Mouse (Mus musculus): ENCODE results near the gene Plch2. TPM values are rescaled to one million over a fixed set of nuclear protein-coding genes. Genes with fewer than 3 reads are reported as not detected.

Gene Plch2
- polyA plus RNA-seq, 1 experiment = 0.11 TPM

- Histone ChIP-seq H3K27me3 (ENCODE audit: control insufficient read depth, insufficient read depth, insufficient read length) (peaks cover 90% of the 10 kb centered on the region), H3ac (ENCODE audit: control insufficient read depth, insufficient read length, low read depth) (no peak overlapping the region), H3K36me3 (ENCODE audit: control insufficient read depth, insufficient read depth) (no peaks in the 10 kb centered on the region), H3K4me3 (ENCODE audit: insufficient read depth, poor library complexity, severe bottlenecking) (no peak overlapping the region), H3K79me2 (ENCODE audit: control insufficient read depth, insufficient read depth) (no peaks in the 10 kb centered on the region), H3K79me3 (ENCODE audit: low read depth) (no peaks in the 10 kb centered on the region)
- TF ChIP-seq FOSL1 (IDR thresholded peaks at IDR 0.05; ENCODE audit: insufficient read depth, low read length, poor library complexity, severe bottlenecking) (no peak), MYOG (IDR thresholded peaks at IDR 0.05; ENCODE audit: control insufficient read depth, extremely low read depth, insufficient read length) (no peak), USF1 (IDR thresholded peaks at IDR 0.05; ENCODE audit: low read depth) (no peak), MYOD1 (IDR thresholded peaks at IDR 0.05; ENCODE audit: control insufficient read depth, insufficient read length, low read depth) (no peak), MAX (IDR thresholded peaks at IDR 0.05) (no peak)
These were observed 100.0 kb downstream of the Plch2 start for GRCm38 (mm10) chr4:154956604-154957003.

DNA sequence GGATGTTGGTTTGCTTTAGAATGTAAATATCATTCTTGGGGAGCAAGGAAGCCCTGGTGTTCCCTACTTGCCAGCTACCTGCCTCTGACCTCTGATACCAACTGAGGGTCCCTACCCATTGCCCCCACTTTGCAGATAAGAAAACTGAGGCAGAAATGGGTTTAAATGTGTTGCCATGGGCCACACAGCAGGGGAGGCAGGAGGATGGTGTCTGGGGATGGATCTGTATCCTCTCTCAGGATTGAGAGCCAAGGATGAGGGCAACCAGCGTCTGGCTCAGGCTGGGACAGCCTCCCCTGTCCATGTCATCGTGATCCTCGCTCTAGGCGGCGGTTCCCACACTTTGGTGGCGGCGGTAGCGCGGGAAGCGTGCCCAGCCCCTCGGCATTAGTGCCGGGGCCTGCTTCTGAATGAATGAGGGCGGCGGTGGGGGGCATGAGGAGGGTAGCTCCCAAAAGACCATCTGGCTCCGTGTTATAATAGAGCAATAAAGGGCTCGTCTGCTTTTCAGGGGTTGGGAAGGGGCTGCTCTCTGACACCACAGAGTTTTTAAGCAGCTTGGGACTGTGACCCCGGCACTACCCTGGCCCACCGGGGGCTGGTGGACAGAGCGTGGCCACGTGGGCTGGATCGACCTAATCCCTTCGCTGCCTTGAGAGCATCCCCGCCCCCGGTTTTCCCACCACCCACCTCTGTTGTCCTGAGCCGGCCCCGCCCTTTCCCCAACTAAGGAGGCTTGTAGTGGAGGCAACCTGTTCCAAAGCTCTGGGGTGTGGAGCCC lies 103.9 kb downstream of the Plch2 start:
- H3K4me3 ChIP-seq (ENCODE audit: insufficient read depth, poor library complexity, severe bottlenecking) = no peak overlapping the region
- no peaks in the 10 kb centered on the region for H3K79me3 ChIP-seq (ENCODE audit: low read depth)
- H3K27me3 ChIP-seq (ENCODE audit: control insufficient read depth, insufficient read depth, insufficient read length) = peaks cover 78% of the 10 kb centered on the region
- H3K79me2 ChIP-seq (ENCODE audit: control insufficient read depth, insufficient read depth) = no peaks in the 10 kb centered on the region
- H3ac ChIP-seq (ENCODE audit: control insufficient read depth, insufficient read length, low read depth) = no peak overlapping the region
- TF ChIP-seq CEBPB (IDR thresholded peaks at IDR 0.05; ENCODE audit: low read depth) = no peak
- no peak for TF ChIP-seq MYOD1 (IDR thresholded peaks at IDR 0.05; ENCODE audit: control insufficient read depth, insufficient read length, low read depth)
- no peak for TF ChIP-seq MAX (IDR thresholded peaks at IDR 0.05)
- TF ChIP-seq USF1 (IDR thresholded peaks at IDR 0.05; ENCODE audit: low read depth) = no peak
- no peak for TF ChIP-seq FOSL1 (IDR thresholded peaks at IDR 0.05; ENCODE audit: insufficient read depth, low read length, poor library complexity, severe bottlenecking)
- TF ChIP-seq CTCF (IDR thresholded peaks at IDR 0.05; ENCODE audit: control insufficient read depth, insufficient read depth, insufficient read length) = no peak
- no peak for TF ChIP-seq MYOG (IDR thresholded peaks at IDR 0.05; ENCODE audit: control insufficient read depth, extremely low read depth, insufficient read length)
- H3K36me3 ChIP-seq (ENCODE audit: control insufficient read depth, insufficient read depth) = no peaks in the 10 kb centered on the region

DNA sequence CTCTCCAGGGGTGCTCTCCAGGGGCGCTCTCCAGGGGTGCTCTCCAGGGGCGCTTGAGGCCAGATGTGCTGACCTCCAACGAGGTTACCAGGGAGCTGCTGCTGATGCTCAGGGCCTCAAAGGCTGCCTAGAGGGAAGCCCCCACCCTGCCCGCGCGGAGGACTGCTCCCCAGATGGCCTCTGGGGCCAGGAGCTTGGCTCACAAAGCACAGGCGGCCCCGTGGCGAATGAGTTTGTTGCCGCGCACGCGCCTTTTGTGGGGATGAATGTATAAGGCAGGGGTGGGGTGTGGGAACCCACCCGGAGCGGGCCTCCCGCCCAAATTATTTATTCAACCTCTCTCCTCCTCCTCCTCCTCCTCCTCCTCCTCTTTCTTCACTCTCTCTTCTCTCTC lies 107.0 kb downstream of the Plch2 start:
- peaks cover 54% of the 10 kb centered on the region for H3K27me3 ChIP-seq (ENCODE audit: control insufficient read depth, insufficient read depth, insufficient read length)
- no peak overlapping the region for H3K4me3 ChIP-seq (ENCODE audit: insufficient read depth, poor library complexity, severe bottlenecking)
- TF ChIP-seq CTCF (IDR thresholded peaks at IDR 0.05; ENCODE audit: control insufficient read depth, insufficient read depth, insufficient read length) (no peak), USF1 (IDR thresholded peaks at IDR 0.05; ENCODE audit: low read depth) (no peak), FOSL1 (IDR thresholded peaks at IDR 0.05; ENCODE audit: insufficient read depth, low read length, poor library complexity, severe bottlenecking) (no peak), MYOG (IDR thresholded peaks at IDR 0.05; ENCODE audit: control insufficient read depth, extremely low read depth, insufficient read length) (no peak), MAX (IDR thresholded peaks at IDR 0.05) (no peak), CEBPB (IDR thresholded peaks at IDR 0.05; ENCODE audit: low read depth) (no peak)
- H3K79me3 ChIP-seq (ENCODE audit: low read depth) = no peaks in the 10 kb centered on the region
- no peak overlapping the region for H3ac ChIP-seq (ENCODE audit: control insufficient read depth, insufficient read length, low read depth)
- no peaks in the 10 kb centered on the region for H3K36me3 ChIP-seq (ENCODE audit: control insufficient read depth, insufficient read depth)
- no peaks in the 10 kb centered on the region for H3K79me2 ChIP-seq (ENCODE audit: control insufficient read depth, insufficient read depth)

DNA sequence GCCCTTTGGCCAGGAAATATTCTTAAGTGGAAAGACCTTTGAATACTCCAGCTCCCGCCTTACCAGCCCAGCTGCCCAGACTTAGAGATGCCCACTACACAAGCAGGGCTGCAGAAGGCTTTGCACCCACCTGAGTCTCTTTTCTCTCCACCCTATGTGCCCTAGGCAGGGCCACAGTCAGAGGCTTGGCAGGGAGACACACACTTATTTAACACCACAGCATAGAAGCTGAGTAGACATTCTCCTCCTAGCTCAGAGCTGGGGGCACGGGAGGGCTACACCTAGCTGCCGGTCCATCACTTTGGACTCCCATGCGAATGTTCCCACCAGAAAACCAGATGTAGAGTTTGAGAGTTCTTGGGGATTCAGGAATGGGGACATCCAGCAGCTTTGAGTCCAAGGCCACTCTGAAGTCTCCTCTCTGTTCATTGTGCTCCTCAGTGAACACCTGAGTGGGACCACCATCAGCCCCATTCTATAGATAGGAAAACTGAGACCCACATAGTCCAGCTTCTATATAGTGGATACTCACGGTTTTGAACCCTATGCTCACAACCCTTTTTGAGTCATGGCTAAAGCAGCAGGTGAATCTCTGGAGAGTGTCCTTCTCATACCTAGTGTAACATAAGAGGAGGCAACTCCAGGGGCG lies 107.5 kb downstream of the Plch2 start:
- Histone ChIP-seq H3ac (ENCODE audit: control insufficient read depth, insufficient read length, low read depth) (no peak overlapping the region), H3K79me3 (ENCODE audit: low read depth) (no peaks in the 10 kb centered on the region), H3K4me3 (ENCODE audit: insufficient read depth, poor library complexity, severe bottlenecking) (no peak overlapping the region), H3K36me3 (ENCODE audit: control insufficient read depth, insufficient read depth) (no peaks in the 10 kb centered on the region), H3K79me2 (ENCODE audit: control insufficient read depth, insufficient read depth) (no peaks in the 10 kb centered on the region), H3K27me3 (ENCODE audit: control insufficient read depth, insufficient read depth, insufficient read length) (peaks cover 49% of the 10 kb centered on the region)
- TF ChIP-seq USF1 (IDR thresholded peaks at IDR 0.05; ENCODE audit: low read depth) (no peak), FOSL1 (IDR thresholded peaks at IDR 0.05; ENCODE audit: insufficient read depth, low read length, poor library complexity, severe bottlenecking) (no peak)

DNA sequence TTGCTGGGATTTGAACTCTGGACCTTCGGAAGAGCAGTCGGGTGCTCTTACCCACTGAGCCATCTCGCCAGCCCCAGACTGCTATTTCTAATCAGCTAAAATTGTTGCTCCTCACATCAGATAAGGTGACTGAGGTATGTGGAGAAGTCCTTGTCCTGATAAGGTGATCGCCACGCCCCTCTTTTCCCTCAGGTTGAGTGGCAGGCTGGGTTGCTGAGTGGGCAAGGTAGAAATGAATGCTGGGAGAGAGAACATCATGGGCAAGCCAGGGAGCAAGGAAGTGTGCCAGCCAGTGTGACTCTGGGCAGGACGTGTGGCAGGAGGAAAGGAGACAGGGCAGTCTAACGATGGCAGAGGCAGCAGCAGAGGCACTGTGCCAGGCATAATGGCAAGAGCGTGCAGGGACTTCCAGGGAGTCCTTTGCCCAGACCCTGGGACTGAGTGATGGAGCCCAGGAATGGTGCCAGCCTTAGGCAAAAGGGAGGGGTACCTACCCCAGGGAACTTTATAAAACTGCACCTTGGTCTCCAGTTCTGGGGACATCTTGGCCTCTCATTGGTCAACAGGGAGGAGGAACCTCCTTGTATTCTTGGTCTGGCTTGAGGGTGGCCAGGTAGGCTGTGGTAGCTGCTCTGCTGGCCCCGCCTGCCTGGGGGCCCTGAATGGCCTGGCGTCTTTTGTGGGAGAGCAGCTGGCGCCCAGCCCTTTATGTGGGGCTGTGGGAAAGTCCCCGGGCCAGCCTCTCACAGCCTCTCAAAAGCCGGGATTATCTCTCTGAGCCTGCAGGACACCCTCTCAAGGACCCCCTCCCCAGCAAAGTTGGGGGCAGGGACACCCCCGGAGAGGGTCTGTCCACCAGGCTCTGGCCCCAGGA lies 108.3 kb downstream of the Plch2 start:
- TF ChIP-seq MYOG (IDR thresholded peaks at IDR 0.05; ENCODE audit: control insufficient read depth, extremely low read depth, insufficient read length) (no peak), CTCF (IDR thresholded peaks at IDR 0.05; ENCODE audit: control insufficient read depth, insufficient read depth, insufficient read length) (no peak), MAX (IDR thresholded peaks at IDR 0.05) (no peak), CEBPB (IDR thresholded peaks at IDR 0.05; ENCODE audit: low read depth) (no peak), USF1 (IDR thresholded peaks at IDR 0.05; ENCODE audit: low read depth) (no peak), MYOD1 (IDR thresholded peaks at IDR 0.05; ENCODE audit: control insufficient read depth, insufficient read length, low read depth) (no peak), FOSL1 (IDR thresholded peaks at IDR 0.05; ENCODE audit: insufficient read depth, low read length, poor library complexity, severe bottlenecking) (no peak)
- no peak overlapping the region for H3ac ChIP-seq (ENCODE audit: control insufficient read depth, insufficient read length, low read depth)
- H3K79me2 ChIP-seq (ENCODE audit: control insufficient read depth, insufficient read depth) = no peaks in the 10 kb centered on the region
- no peaks in the 10 kb centered on the region for H3K36me3 ChIP-seq (ENCODE audit: control insufficient read depth, insufficient read depth)
- peaks cover 41% of the 10 kb centered on the region for H3K27me3 ChIP-seq (ENCODE audit: control insufficient read depth, insufficient read depth, insufficient read length)
- H3K79me3 ChIP-seq (ENCODE audit: low read depth) = no peaks in the 10 kb centered on the region
- no peak overlapping the region for H3K4me3 ChIP-seq (ENCODE audit: insufficient read depth, poor library complexity, severe bottlenecking)
